Mouse (Mus musculus) stomach, embryonic 16.5 days (tissue): ENCODE results near the gene Frs3. TPM values are rescaled to one million over a fixed set of nuclear protein-coding genes. Genes with fewer than 3 reads are reported as not detected.
A peak's percentile ranks its signal among the peaks of the same experiment; 100 is the strongest.
"Not testable (repeated sequence)": the region's sequence is repeated elsewhere in the genome, so short reads cannot be mapped to it uniquely, and the experiment has no call there.

Source experiments
- ATAC-seq: fragments of 200-750 bp; cut with Nextera tagmentation; 2 replicates; pipeline ENCODE4 v1.8.0; 2017; ENCODE audit warnings: moderate number of reproducible peaks, moderate TSS enrichment; ENCODE audit not compliant: insufficient read depth, low FRiP score
- H3K27ac ChIP-seq: fragments of 300-500 bp; sonication (generic); 2 replicates; pipeline ENCODE4 v1.5.1; 2014; ENCODE audit warnings: low read length
- H3K27me3 ChIP-seq: fragments of 300-500 bp; sonication (generic); 2 replicates; pipeline ENCODE4 v1.6.1; 2014; ENCODE audit warnings: low read length, control low read depth, mixed read lengths; ENCODE audit not compliant: control insufficient read depth, insufficient read depth
- H3K36me3 ChIP-seq: fragments of 300-500 bp; sonication (generic); 2 replicates; pipeline ENCODE4 v1.6.1; 2014; ENCODE audit warnings: low read length; ENCODE audit not compliant: control insufficient read depth, insufficient read depth
- H3K4me1 ChIP-seq: fragments of 300-500 bp; sonication (generic); 2 replicates; pipeline ENCODE4 v1.6.1; 2014; ENCODE audit warnings: low read length, control low read depth, mixed read lengths; ENCODE audit not compliant: control insufficient read depth, insufficient read depth
- H3K4me2 ChIP-seq: fragments of 300-500 bp; sonication (generic); 2 replicates; pipeline ENCODE4 v1.6.1; 2014; ENCODE audit warnings: low read depth, low read length, mixed read lengths
- H3K4me3 ChIP-seq: fragments of 300-500 bp; sonication (generic); replicated peaks from 2 replicates; pipeline ENCODE4 v1.5.1; 2014; ENCODE audit warnings: mild to moderate bottlenecking, low read length
- H3K9ac ChIP-seq: fragments of 300-500 bp; sonication (generic); 2 replicates; pipeline ENCODE4 v1.6.1; 2014; ENCODE audit warnings: low read length
- H3K9me3 ChIP-seq: fragments of 300-500 bp; sonication (generic); replicated peaks from 2 replicates; pipeline ENCODE4 v1.6.1; 2016; ENCODE audit warnings: low read length, control low read depth; ENCODE audit not compliant: control insufficient read depth
- WGBS: fragments of 180-500 bp; shearing (Covaris S2); extraction: QIAGEN DNeasy Blood & Tissue Kit; methylation state at CpG from one replicate; pipeline ENCODE4 v1.1.7; 2014; 5-methylcytosine and 5-hydroxymethylcytosine counted together
- polyA plus RNA-seq: library from polyadenylated mRNA; unstranded; fragments of >200 nt; fragmentation: Nextera tagmentation; extraction: Ambion mirVana; gene quantifications from 2 replicates; pipeline ENCODE4 v1.2.1, GENCODE M21; 2015

Gene Frs3
- 3.4 and 4.4 TPM in 2 replicates for polyA plus RNA-seq

DNA sequence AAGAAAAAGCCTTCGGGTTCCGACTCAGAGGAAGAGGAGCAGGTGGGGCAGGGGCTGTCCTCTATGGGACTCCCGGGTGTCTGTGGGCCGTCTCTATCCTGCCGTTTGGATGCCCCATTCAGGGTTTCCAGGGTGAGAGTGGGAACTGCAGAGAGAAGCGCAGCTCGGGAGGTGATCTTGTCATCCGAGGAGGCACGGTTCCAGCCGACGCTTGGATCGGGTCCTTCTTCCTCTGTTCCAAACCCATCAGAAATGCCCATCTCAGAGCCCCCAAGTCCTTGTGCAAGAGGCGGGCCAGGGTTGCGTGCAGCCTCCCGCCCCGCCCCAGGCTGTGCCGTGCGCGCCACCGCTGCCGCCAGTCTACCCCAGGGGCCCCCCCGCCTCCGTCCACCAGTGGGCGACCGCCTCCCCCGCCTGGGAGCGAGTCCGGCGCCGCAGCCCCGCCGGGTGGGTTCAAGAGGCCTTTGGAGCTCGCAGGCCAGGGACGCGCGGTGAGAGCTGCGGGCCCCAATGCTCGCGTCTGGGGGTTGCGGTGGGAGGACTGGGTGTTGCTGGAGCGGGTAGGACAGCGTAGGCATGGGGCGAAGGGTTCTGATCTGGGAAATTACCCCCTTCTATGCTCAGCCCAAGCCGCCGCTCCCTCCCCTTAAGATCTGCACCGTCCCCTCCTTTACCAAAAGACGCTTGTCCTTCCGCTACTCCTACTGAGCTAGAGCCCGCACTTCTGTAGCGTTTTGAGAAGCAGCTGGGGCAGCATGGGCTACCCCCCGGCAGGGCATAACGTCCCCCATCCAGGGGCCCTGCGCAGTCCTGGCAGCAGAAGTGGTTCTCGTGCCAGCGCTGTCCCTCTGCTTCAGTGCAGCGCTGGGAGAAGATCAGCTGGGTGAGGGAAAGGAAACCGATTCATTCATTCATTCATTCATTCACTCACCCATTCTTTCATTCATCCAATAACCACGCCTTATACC, at the start of gene Frs3:
Gene Frs3 (plus strand): TSS at position 423 of the 968 bp plus-strand sequence.
- ATAC-seq = peak; percentile 71
- H3K4me1 ChIP-seq = peaks cover 22% of the 10 kb centered on the region; the same call in 1 of the 2 replicates
- peak within 1 kb of the TSS; percentile 91 for H3K9ac ChIP-seq
- H3K9me3 ChIP-seq = no peaks in the 10 kb centered on the region
- no peaks in the 10 kb centered on the region for H3K27me3 ChIP-seq
- H3K4me2 ChIP-seq = peak within 1 kb of the TSS; percentile 99
- H3K4me3 ChIP-seq = peak within 1 kb of the TSS; percentile 92
- H3K27ac ChIP-seq = peak within 1 kb of the TSS; percentile 87
- 2% methylated on average over 58 of the region's 58 CpGs for WGBS
- H3K36me3 ChIP-seq = no peaks in the 10 kb centered on the region

DNA sequence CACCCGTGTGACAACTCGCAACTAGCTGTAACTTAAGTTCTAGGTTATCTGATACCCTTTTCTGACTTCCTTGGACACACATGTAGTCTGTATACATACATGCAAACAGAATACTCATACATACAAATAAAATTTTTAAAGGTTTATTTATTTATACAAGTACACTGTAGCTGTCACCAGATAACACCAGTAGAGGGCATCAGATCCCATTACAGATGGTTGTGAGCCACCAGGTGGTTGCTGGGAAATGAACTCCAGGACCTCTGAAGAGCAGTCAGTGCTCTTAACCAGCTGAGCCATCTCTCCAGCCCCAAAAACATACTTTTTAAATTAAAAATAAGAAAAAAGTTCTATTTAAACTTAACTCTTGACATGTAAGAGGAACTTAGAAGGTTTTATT, 45.8 kb upstream of the Frs3 start:
- ATAC-seq = no peak
- Histone ChIP-seq H3K4me1 (no peaks in the 10 kb centered on the region), H3K27me3 (no peaks in the 10 kb centered on the region), H3K36me3 (no peaks in the 10 kb centered on the region), H3K4me2 (no peak overlapping the region), H3K4me3 (no peak overlapping the region), H3K9ac (no peak overlapping the region), H3K27ac (no peak overlapping the region), H3K9me3 (no peaks in the 10 kb centered on the region)
- 81% methylated on average over 2 of the region's 2 CpGs for whole genome bisulfite sequencing

DNA sequence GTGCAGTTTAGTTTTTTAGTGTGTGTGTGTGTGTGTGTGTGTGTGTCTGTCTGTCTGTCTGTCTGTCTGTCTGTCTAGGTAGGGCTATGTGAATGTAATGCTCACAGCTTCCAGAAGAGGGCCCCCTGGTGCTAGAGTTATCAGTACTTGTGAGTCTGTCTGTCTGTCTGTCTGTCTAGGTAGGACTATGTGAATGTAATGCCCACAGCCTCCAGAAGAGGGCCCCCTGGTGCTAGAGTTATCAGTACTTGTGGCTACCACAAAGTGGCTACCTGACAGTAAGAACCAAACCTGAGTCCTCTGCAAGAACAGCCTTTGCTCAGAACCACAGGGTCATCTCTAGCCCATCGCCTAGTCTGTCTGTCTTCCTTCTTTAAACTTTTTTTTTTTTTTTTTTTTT, 42.1 kb upstream of the Frs3 start:
- ATAC-seq = no peak
- H3K27me3 ChIP-seq = no peaks in the 10 kb centered on the region
- H3K4me2 ChIP-seq = no peak overlapping the region
- no peaks in the 10 kb centered on the region for H3K4me1 ChIP-seq
- no peaks in the 10 kb centered on the region for H3K36me3 ChIP-seq
- WGBS = 89% methylated on average over 1 of the region's 1 CpGs
- no peak overlapping the region for H3K4me3 ChIP-seq
- H3K27ac ChIP-seq = no peak overlapping the region
- H3K9me3 ChIP-seq = no peaks in the 10 kb centered on the region
- no peak overlapping the region for H3K9ac ChIP-seq

DNA sequence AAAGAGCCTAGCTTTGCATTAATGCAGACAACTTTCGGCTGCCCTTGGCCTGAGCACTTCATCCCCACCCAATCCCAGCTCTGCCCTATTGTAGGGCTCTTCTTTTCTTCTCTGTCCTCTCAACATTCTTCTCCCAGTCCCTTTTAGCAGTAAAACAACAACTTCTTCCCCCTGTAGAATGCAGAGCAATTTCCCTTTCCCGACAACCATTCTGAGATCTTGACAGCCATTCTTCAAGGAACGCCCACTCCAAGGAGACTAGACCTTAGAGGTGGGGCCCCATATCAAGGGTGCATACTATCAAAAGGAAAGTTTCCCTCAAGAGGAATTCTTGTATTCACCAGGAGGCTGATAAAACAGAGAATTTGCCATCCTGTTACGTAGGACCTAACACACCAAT, 39.9 kb upstream of the Frs3 start:
- no peak overlapping the region for H3K9ac ChIP-seq
- H3K27ac ChIP-seq = no peak overlapping the region
- H3K27me3 ChIP-seq = no peaks in the 10 kb centered on the region
- ATAC-seq = no peak
- H3K4me1 ChIP-seq = no peaks in the 10 kb centered on the region
- 61% methylated on average over 4 of the region's 4 CpGs for WGBS
- no peak overlapping the region for H3K4me2 ChIP-seq
- H3K9me3 ChIP-seq = no peaks in the 10 kb centered on the region
- H3K36me3 ChIP-seq = no peaks in the 10 kb centered on the region
- H3K4me3 ChIP-seq = no peak overlapping the region

DNA sequence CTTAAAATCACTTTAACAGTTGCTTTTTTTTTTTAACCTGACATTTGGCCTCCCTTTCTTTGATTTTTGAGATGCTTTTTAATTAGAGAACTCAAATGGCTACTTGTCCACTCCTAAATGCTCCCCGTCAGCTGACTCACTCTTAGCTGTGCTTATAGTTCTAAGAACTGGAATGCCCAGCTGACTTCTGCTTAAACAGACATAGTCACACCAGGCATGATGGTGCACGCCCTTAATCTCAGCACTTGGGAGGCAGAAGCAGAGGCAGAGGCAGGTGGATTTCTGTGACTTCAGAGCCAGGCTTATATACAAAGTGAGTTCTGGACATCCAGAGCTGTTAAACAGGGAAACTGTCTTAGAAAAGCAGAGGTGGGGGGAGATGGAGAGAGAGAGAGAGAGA, 36.9 kb upstream of the Frs3 start:
- WGBS = 78% methylated on average over 2 of the region's 2 CpGs
- no peaks in the 10 kb centered on the region for H3K27me3 ChIP-seq
- ATAC-seq = no peak

GRCm38 (mm10) chr17:47654346-47654745, 34.5 kb upstream of the Frs3 start:
- ATAC-seq, H3K9me3 ChIP-seq, H3K27me3 ChIP-seq, H3K4me3 ChIP-seq, H3K4me2 ChIP-seq, H3K4me1 ChIP-seq, H3K27ac ChIP-seq, H3K9ac ChIP-seq, H3K36me3 ChIP-seq: not testable (repeated sequence)
- whole genome bisulfite sequencing = 91% methylated on average over 8 of the region's 8 CpGs

More for the DNA sequence above, 36.9 kb upstream of the Frs3 start:
- H3K4me2 ChIP-seq = no peak overlapping the region
- H3K36me3 ChIP-seq = no peaks in the 10 kb centered on the region
- no peak overlapping the region for H3K9ac ChIP-seq
- no peak overlapping the region for H3K27ac ChIP-seq
- no peak overlapping the region for H3K4me3 ChIP-seq
- no peaks in the 10 kb centered on the region for H3K4me1 ChIP-seq
- H3K9me3 ChIP-seq = no peaks in the 10 kb centered on the region

DNA sequence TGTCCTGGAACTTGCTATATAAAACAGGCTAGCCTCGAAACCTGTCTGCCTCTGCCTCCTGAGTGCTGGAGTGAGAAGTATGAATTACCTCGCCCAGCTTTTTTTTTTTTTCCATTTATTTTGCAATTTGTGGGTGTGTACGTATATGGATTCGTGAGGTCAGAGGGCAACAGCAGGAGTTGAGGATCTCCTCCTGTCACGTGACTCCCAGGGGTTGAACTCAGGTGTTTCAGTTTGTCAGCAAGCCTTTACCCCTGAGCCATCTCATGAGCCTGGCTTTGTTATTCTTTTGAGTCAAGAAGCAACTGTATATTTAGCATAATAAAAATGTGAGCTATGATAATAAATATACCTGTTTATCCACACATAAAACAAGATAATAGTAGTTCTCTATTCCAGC, 33.1 kb upstream of the Frs3 start:
- Histone ChIP-seq H3K9ac (no peak overlapping the region), H3K36me3 (no peaks in the 10 kb centered on the region), H3K4me1 (no peaks in the 10 kb centered on the region), H3K27me3 (no peaks in the 10 kb centered on the region), H3K9me3 (no peaks in the 10 kb centered on the region), H3K4me2 (no peak overlapping the region), H3K4me3 (no peak overlapping the region), H3K27ac (no peak overlapping the region)
- WGBS = 70% methylated on average over 5 of the region's 5 CpGs
- no peak for ATAC-seq

DNA sequence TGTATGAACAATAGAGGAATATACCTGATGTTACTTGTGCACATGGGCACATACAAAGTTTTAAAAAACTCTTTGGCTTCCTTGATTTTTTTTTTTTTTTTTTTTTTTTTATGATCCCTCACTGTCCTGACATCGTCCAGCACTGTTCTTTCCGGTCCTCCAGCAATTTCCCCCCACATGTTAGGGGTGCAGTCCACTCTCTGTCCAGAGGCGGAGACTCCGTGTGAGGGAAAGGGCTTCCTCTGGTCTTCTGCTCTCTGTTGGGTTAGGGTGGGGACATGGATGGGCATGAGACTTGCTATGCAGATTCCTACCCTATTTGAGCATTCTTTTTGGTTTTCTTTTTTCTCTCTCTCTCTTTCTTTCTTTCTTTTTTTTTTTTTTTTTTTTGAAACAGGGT, 30.9 kb upstream of the Frs3 start:
- Histone ChIP-seq H3K9ac (no peak overlapping the region), H3K4me1 (no peaks in the 10 kb centered on the region), H3K27ac (no peak overlapping the region), H3K36me3 (no peaks in the 10 kb centered on the region), H3K27me3 (no peaks in the 10 kb centered on the region), H3K9me3 (no peaks in the 10 kb centered on the region), H3K4me2 (no peak overlapping the region), H3K4me3 (no peak overlapping the region)
- 84% methylated on average over 4 of the region's 4 CpGs for WGBS
- ATAC-seq = no peak

GRCm38 (mm10) chr17:47658741-47659243, 30.0 kb upstream of the Frs3 start:
- Histone ChIP-seq H3K9ac (no peak overlapping the region), H3K9me3 (no peaks in the 10 kb centered on the region), H3K4me2 (no peak overlapping the region), H3K27me3 (no peaks in the 10 kb centered on the region), H3K4me3 (no peak overlapping the region), H3K27ac (no peak overlapping the region), H3K4me1 (no peaks in the 10 kb centered on the region), H3K36me3 (no peaks in the 10 kb centered on the region)
- ATAC-seq = no peak
- WGBS = 75% methylated on average over 3 of the region's 3 CpGs
